Mouse (Mus musculus) left cerebral cortex, adult 9 months (tissue): ENCODE data around the gene Cnot10.
"Not testable (repeated sequence)": the region's sequence is repeated elsewhere in the genome, so short reads cannot be mapped to it uniquely, and the experiment has no call there.

Experiments
- DNase-seq, 2 experiments: peaks; one replicate each; pipeline ENCODE4 v3.0.0; 2022; ENCODE audit warnings: low spot score in 2 of 2

Gene Cnot10

GRCm38 (mm10) chr9:114650938-114651634 lies 11.1 kb upstream of the Cnot10 start:
- DNase-seq = no peak

GRCm38 (mm10) chr9:114649371-114649770 lies 9.4 kb upstream of the Cnot10 start:
- DNase-seq = no peak

GRCm38 (mm10) chr9:114648472-114648871 lies 8.5 kb upstream of the Cnot10 start:
- DNase-seq = not testable (repeated sequence)

- DNase-seq = no peak
Measured at GRCm38 (mm10) chr9:114647506-114648432, 7.8 kb upstream of the Cnot10 start.

GRCm38 (mm10) chr9:114646556-114647505 lies 6.8 kb upstream of the Cnot10 start:
- peak; percentile 45 to 89 for DNase-seq

- DNase-seq = no peak
Measured at GRCm38 (mm10) chr9:114639186-114639748, 717 bp downstream of the Cnot10 start.

GRCm38 (mm10) chr9:114636751-114637150 lies 3.2 kb downstream of the Cnot10 start:
- no peak for DNase-seq

GRCm38 (mm10) chr9:114636150-114636549 lies 3.8 kb downstream of the Cnot10 start:
- DNase-seq = no peak

- DNase-seq = no peak
Measured at GRCm38 (mm10) chr9:114632331-114632730, 7.7 kb downstream of the Cnot10 start.

GRCm38 (mm10) chr9:114626726-114627125 lies 13.3 kb downstream of the Cnot10 start:
- no peak for DNase-seq

- no peak for DNase-seq
Measured at GRCm38 (mm10) chr9:114624178-114624577, 15.8 kb downstream of the Cnot10 start.

GRCm38 (mm10) chr9:114621149-114621548 lies 18.8 kb downstream of the Cnot10 start:
- DNase-seq = no peak

- peak in 1 of 2 experiments; percentile 26 for DNase-seq
Measured at GRCm38 (mm10) chr9:114614176-114614953, 25.6 kb downstream of the Cnot10 start.

GRCm38 (mm10) chr9:114613026-114613425 lies 27.0 kb downstream of the Cnot10 start:
- DNase-seq = no peak

- DNase-seq = no peak
Measured at GRCm38 (mm10) chr9:114612566-114612965, 27.4 kb downstream of the Cnot10 start.

GRCm38 (mm10) chr9:114610266-114610665 lies 29.7 kb downstream of the Cnot10 start:
- no peak for DNase-seq

- DNase-seq = no peak
Measured at GRCm38 (mm10) chr9:114603876-114604540, 36.0 kb downstream of the Cnot10 start.

GRCm38 (mm10) chr9:114601096-114601495 lies 38.9 kb downstream of the Cnot10 start:
- no peak for DNase-seq

- no peak for DNase-seq
Measured at GRCm38 (mm10) chr9:114585017-114585345, 55.0 kb downstream of the Cnot10 start.
